Mouse (Mus musculus): ENCODE measurements around the gene Zfand3.

Gene Zfand3

GRCm38 (mm10) chr17:29997726-29998125 is 6.8 kb upstream of the Zfand3 start:
- in situ Hi-C loops (cut with MboI), result no loop called here

- in situ Hi-C loops (cut with MboI), result no loop called here
Measured at GRCm38 (mm10) chr17:29998566-29999295, 5.8 kb upstream of the Zfand3 start.

- in situ Hi-C loops (cut with MboI), result no loop called here
Measured at GRCm38 (mm10) chr17:30005103-30005443, 540 bp downstream of the Zfand3 start.

GRCm38 (mm10) chr17:30005451-30005941 is 963 bp downstream of the Zfand3 start:
- in situ Hi-C loops (cut with MboI), result no loop called here

GRCm38 (mm10) chr17:30006877-30007276 is 2.3 kb downstream of the Zfand3 start:
- in situ Hi-C loops (cut with MboI), result no loop called here

GRCm38 (mm10) chr17:30007883-30008282 is 3.4 kb downstream of the Zfand3 start:
- in situ Hi-C loops (cut with MboI), result no loop called here

GRCm38 (mm10) chr17:30008392-30008791 is 3.9 kb downstream of the Zfand3 start:
- in situ Hi-C loops (cut with MboI), result no loop called here

- in situ Hi-C loops (cut with MboI), result no loop called here
Measured at GRCm38 (mm10) chr17:30014660-30015059, 10.1 kb downstream of the Zfand3 start.

GRCm38 (mm10) chr17:30018927-30019610 is 14.5 kb downstream of the Zfand3 start:
- in situ Hi-C loops (cut with MboI), result no loop called here

GRCm38 (mm10) chr17:30019942-30020341 is 15.4 kb downstream of the Zfand3 start:
- in situ Hi-C loops (cut with MboI), result no loop called here

- in situ Hi-C loops (cut with MboI), result no loop called here
Measured at GRCm38 (mm10) chr17:30024651-30025050, 20.1 kb downstream of the Zfand3 start.

GRCm38 (mm10) chr17:30026617-30027016 is 22.1 kb downstream of the Zfand3 start:
- in situ Hi-C loops (cut with MboI), result no loop called here

- in situ Hi-C loops (cut with MboI), result no loop called here
Measured at GRCm38 (mm10) chr17:30027343-30028029, 23.0 kb downstream of the Zfand3 start.

- in situ Hi-C loops (cut with MboI), result no loop called here
Measured at GRCm38 (mm10) chr17:30029633-30030226, 25.2 kb downstream of the Zfand3 start.

- in situ Hi-C loops (cut with MboI), result no loop called here
Measured at GRCm38 (mm10) chr17:30032796-30033195, 28.3 kb downstream of the Zfand3 start.

- in situ Hi-C loops (cut with MboI), result no loop called here
Measured at GRCm38 (mm10) chr17:30033991-30034390, 29.5 kb downstream of the Zfand3 start.

- in situ Hi-C loops (cut with MboI), result no loop called here
Measured at GRCm38 (mm10) chr17:30035216-30036005, 30.9 kb downstream of the Zfand3 start.

- in situ Hi-C loops (cut with MboI), result no loop called here
Measured at GRCm38 (mm10) chr17:30043163-30043822, 38.8 kb downstream of the Zfand3 start.

GRCm38 (mm10) chr17:30045181-30045580 is 40.6 kb downstream of the Zfand3 start:
- in situ Hi-C loops (cut with MboI), result no loop called here

- in situ Hi-C loops (cut with MboI), result no loop called here
Measured at GRCm38 (mm10) chr17:30046654-30047053, 42.1 kb downstream of the Zfand3 start.

Data from mature B cell (primary cell).